Mouse (Mus musculus) thymus, adult 2 months (tissue): Measurements from ENCODE around the gene Emc8. TPM values are rescaled to one million over a fixed set of nuclear protein-coding genes. Genes with fewer than 3 reads are reported as not detected.
A peak's percentile ranks its signal among the peaks of the same experiment; 100 is the strongest.

Source experiments
- DNase-seq: peaks from one replicate; pipeline ENCODE4 v3.0.0; 2021
- H3K27ac ChIP-seq: fragments of 200-500 bp; 2 replicates; pipeline ENCODE4 v1.5.1; 2012; ENCODE audit warnings: low read length, control low read depth; ENCODE audit not compliant: control insufficient read depth, insufficient read depth
- H3K27me3 ChIP-seq: fragments of 200-500 bp; 2 replicates; pipeline ENCODE4 v1.6.1; 2012; ENCODE audit warnings: mild to moderate bottlenecking, low read length, moderate library complexity, mixed read lengths; ENCODE audit not compliant: control insufficient read depth, insufficient read depth
- H3K36me3 ChIP-seq: fragments of 200-500 bp; 2 replicates; pipeline ENCODE4 v1.6.1; 2012; ENCODE audit warnings: mild to moderate bottlenecking, low read length, moderate library complexity; ENCODE audit not compliant: control insufficient read depth, insufficient read depth
- H3K4me1 ChIP-seq: fragments of 200-500 bp; replicated peaks from 2 replicates; pipeline ENCODE4 v1.6.1; 2012; ENCODE audit warnings: low read length; ENCODE audit not compliant: control insufficient read depth, insufficient read depth
- H3K4me3 ChIP-seq: fragments of 200-500 bp; 2 replicates; pipeline ENCODE4 v1.5.1; 2012; ENCODE audit warnings: mild to moderate bottlenecking, low read length, control low read depth, moderate library complexity; ENCODE audit not compliant: control insufficient read depth, insufficient read depth
- CTCF ChIP-seq: fragments of 200-500 bp; IDR thresholded peaks from 2 replicates; pipeline ENCODE4 v1.5.1; 2012; ENCODE audit warnings: mild to moderate bottlenecking, control low read depth, low read length, moderate library complexity, borderline replicate concordance; ENCODE audit not compliant: control insufficient read depth, poor library complexity, insufficient read depth; ENCODE audit errors: extremely low read depth
- POLR2A ChIP-seq: fragments of 200-500 bp; IDR thresholded peaks from 2 replicates; pipeline ENCODE4 v1.6.1; 2012; ENCODE audit warnings: mild to moderate bottlenecking, low read length, control low read depth, moderate library complexity; ENCODE audit not compliant: control insufficient read depth, poor library complexity, insufficient read depth; ENCODE audit errors: extremely low read depth
- WGBS: fragments of 180-500 bp; shearing (Covaris S2); methylation state at CpG from one replicate; pipeline ENCODE4 v1.1.7; 2018; 5-methylcytosine and 5-hydroxymethylcytosine counted together
- polyA plus RNA-seq: library from polyadenylated mRNA; depleted of rRNA; stranded (reverse); fragments of >200 nt; gene quantifications from 2 replicates; pipeline ENCODE4 v1.2.3, GENCODE M21; 2012

Gene Emc8
- polyA plus RNA-seq, 1 experiment, result 175 TPM

- H3K4me1 ChIP-seq, result peaks cover 58% of the 10 kb centered on the region
- H3K36me3 ChIP-seq, result no peaks in the 10 kb centered on the region
- 0 out of 2 replicates have a peak, but pooled peaks have one; percentile 25 for TF ChIP-seq POLR2A
- TF ChIP-seq CTCF, result no peak
- no peak overlapping the region for H3K4me3 ChIP-seq
- no peaks in the 10 kb centered on the region for H3K27me3 ChIP-seq
- 22% methylated on average over 17 of the region's 17 CpGs for WGBS
- no peak overlapping the region for H3K27ac ChIP-seq
- peak; percentile 69 for DNase-seq
Measured at GRCm38 (mm10) chr8:120697154-120697978, 29.0 kb upstream of the Emc8 start.

GRCm38 (mm10) chr8:120696401-120697153 lies 28.2 kb upstream of the Emc8 start:
- H3K4me1 ChIP-seq, result peaks cover 51% of the 10 kb centered on the region
- no peak for TF ChIP-seq POLR2A
- TF ChIP-seq CTCF, result 0 out of 2 replicates have a peak, but pooled peaks have one; percentile 17
- no peaks in the 10 kb centered on the region for H3K27me3 ChIP-seq
- H3K27ac ChIP-seq, result no peak overlapping the region
- DNase-seq, result peak; percentile 76
- WGBS, result 15% methylated on average over 13 of the region's 13 CpGs
- no peaks in the 10 kb centered on the region for H3K36me3 ChIP-seq
- no peak overlapping the region for H3K4me3 ChIP-seq

GRCm38 (mm10) chr8:120693861-120694493 lies 25.6 kb upstream of the Emc8 start:
- no peak overlapping the region for H3K4me3 ChIP-seq
- no peak for DNase-seq

GRCm38 (mm10) chr8:120692934-120693333 lies 24.6 kb upstream of the Emc8 start:
- Histone ChIP-seq H3K36me3 (no peaks in the 10 kb centered on the region), H3K4me1 (peaks cover 23% of the 10 kb centered on the region), H3K4me3 (no peak overlapping the region), H3K27me3 (no peaks in the 10 kb centered on the region), H3K27ac (no peak overlapping the region)
- WGBS, result 82% methylated on average over 4 of the region's 4 CpGs
- TF ChIP-seq POLR2A (no peak), CTCF (no peak)
- DNase-seq, result no peak

More at GRCm38 (mm10) chr8:120693861-120694493, 25.6 kb upstream of the Emc8 start:
- TF ChIP-seq CTCF, result no peak
- no peak for TF ChIP-seq POLR2A
- H3K36me3 ChIP-seq, result no peaks in the 10 kb centered on the region
- H3K27me3 ChIP-seq, result no peaks in the 10 kb centered on the region
- no peak overlapping the region for H3K27ac ChIP-seq
- 71% methylated on average over 22 of the region's 22 CpGs for WGBS
- H3K4me1 ChIP-seq, result peaks cover 26% of the 10 kb centered on the region

- Histone ChIP-seq H3K36me3 (no peaks in the 10 kb centered on the region), H3K27ac (no peak overlapping the region), H3K4me3 (no peak overlapping the region), H3K4me1 (peaks cover 10% of the 10 kb centered on the region; the same call in 1 of the 2 replicates), H3K27me3 (no peaks in the 10 kb centered on the region)
- no peak for DNase-seq
- WGBS, result 93% methylated on average over 7 of the region's 7 CpGs
- TF ChIP-seq POLR2A (no peak), CTCF (no peak)
Measured at GRCm38 (mm10) chr8:120688511-120688910, 20.1 kb upstream of the Emc8 start.

- Histone ChIP-seq H3K27ac (no peak overlapping the region), H3K4me1 (peaks cover 8% of the 10 kb centered on the region; the same call in 1 of the 2 replicates), H3K27me3 (no peaks in the 10 kb centered on the region), H3K4me3 (no peak overlapping the region), H3K36me3 (no peaks in the 10 kb centered on the region)
- 90% methylated on average over 8 of the region's 8 CpGs for WGBS
- no peak for DNase-seq
- TF ChIP-seq CTCF, result no peak
- TF ChIP-seq POLR2A, result no peak
Measured at GRCm38 (mm10) chr8:120687786-120688185, 19.4 kb upstream of the Emc8 start.
